Mouse (Mus musculus) thymus, adult 2 months (tissue): ENCODE measurements around the gene Pinlyp. TPM values are rescaled to one million over a fixed set of nuclear protein-coding genes. Genes with fewer than 3 reads are reported as not detected.

Experiments
- DNase-seq: peaks from one replicate; pipeline ENCODE4 v3.0.0; 2021
- H3K27ac ChIP-seq: fragments of 200-500 bp; 2 replicates; pipeline ENCODE4 v1.5.1; 2012; ENCODE audit warnings: low read length, control low read depth; ENCODE audit not compliant: control insufficient read depth, insufficient read depth
- H3K27me3 ChIP-seq: fragments of 200-500 bp; 2 replicates; pipeline ENCODE4 v1.6.1; 2012; ENCODE audit warnings: mild to moderate bottlenecking, low read length, moderate library complexity, mixed read lengths; ENCODE audit not compliant: control insufficient read depth, insufficient read depth
- H3K36me3 ChIP-seq: fragments of 200-500 bp; 2 replicates; pipeline ENCODE4 v1.6.1; 2012; ENCODE audit warnings: mild to moderate bottlenecking, low read length, moderate library complexity; ENCODE audit not compliant: control insufficient read depth, insufficient read depth
- H3K4me1 ChIP-seq: fragments of 200-500 bp; replicated peaks from 2 replicates; pipeline ENCODE4 v1.6.1; 2012; ENCODE audit warnings: low read length; ENCODE audit not compliant: control insufficient read depth, insufficient read depth
- H3K4me3 ChIP-seq: fragments of 200-500 bp; 2 replicates; pipeline ENCODE4 v1.5.1; 2012; ENCODE audit warnings: mild to moderate bottlenecking, low read length, control low read depth, moderate library complexity; ENCODE audit not compliant: control insufficient read depth, insufficient read depth
- CTCF ChIP-seq: fragments of 200-500 bp; IDR thresholded peaks from 2 replicates; pipeline ENCODE4 v1.5.1; 2012; ENCODE audit warnings: mild to moderate bottlenecking, control low read depth, low read length, moderate library complexity, borderline replicate concordance; ENCODE audit not compliant: control insufficient read depth, poor library complexity, insufficient read depth; ENCODE audit errors: extremely low read depth
- POLR2A ChIP-seq: fragments of 200-500 bp; IDR thresholded peaks from 2 replicates; pipeline ENCODE4 v1.6.1; 2012; ENCODE audit warnings: mild to moderate bottlenecking, low read length, control low read depth, moderate library complexity; ENCODE audit not compliant: control insufficient read depth, poor library complexity, insufficient read depth; ENCODE audit errors: extremely low read depth
- WGBS: fragments of 180-500 bp; shearing (Covaris S2); methylation state at CpG from one replicate; pipeline ENCODE4 v1.1.7; 2018; 5-methylcytosine and 5-hydroxymethylcytosine counted together
- polyA plus RNA-seq: library from polyadenylated mRNA; depleted of rRNA; stranded (reverse); fragments of >200 nt; gene quantifications from 2 replicates; pipeline ENCODE4 v1.2.3, GENCODE M21; 2012

Pinlyp gene
- polyA plus RNA-seq, 1 experiment, result 5.4 TPM

- Histone ChIP-seq H3K27ac (no peak overlapping the region), H3K27me3 (no peaks in the 10 kb centered on the region), H3K36me3 (no peaks in the 10 kb centered on the region), H3K4me3 (peak overlapping the region; percentile 87), H3K4me1 (peaks cover 12% of the 10 kb centered on the region)
- WGBS, result 36% methylated on average over 13 of the region's 13 CpGs
- no peak for DNase-seq
- TF ChIP-seq POLR2A, result no peak
- TF ChIP-seq CTCF, result no peak
Observed at GRCm38 (mm10) chr7:24547534-24548036, 1.7 kb upstream of the Pinlyp start.

DNA sequence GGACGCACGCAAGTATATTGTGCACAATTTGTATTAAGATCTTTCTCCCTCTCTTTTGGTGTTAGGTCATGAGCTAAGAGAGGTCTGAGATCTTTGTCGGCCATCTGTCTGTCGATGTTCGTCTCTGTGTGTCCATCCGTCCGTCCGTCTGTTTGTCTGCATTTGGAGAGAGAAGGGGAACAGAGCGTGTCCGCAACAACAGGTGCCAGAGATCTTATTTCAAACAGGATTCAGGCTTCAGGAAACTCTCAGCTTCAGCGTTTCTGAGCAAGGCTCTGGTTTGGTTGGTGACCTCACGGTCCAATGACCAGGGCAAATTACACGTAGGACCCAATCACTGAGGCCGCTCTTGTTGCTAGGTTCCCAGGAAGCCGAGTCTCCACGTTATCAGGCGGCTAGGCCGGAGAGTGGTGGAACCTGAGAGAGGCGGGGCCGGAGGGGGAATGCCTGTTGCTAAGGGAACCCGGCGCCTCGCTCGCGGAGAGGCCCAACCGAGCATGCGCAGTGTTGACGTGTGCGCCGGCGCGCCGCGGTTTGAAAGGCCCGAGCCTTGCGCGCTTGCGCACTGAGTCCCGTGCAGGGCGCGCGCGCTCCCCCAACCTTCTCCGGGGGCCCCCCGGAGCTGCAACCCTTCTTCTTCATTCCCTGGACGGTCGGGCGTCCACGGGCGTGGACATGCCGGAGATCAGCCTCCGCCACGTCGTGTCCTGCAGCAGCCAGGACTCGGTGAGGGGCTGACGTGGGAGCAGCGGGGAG is 894 bp upstream of the Pinlyp start:
- no peaks in the 10 kb centered on the region for H3K36me3 ChIP-seq
- peak overlapping the region; percentile 87 for H3K4me3 ChIP-seq
- peak; percentile 29; the same call in 1 of the 2 replicates for TF ChIP-seq POLR2A
- TF ChIP-seq CTCF, result 0 out of 2 replicates have a peak, but pooled peaks have one; percentile 59

GRCm38 (mm10) chr7:24544506-24544905 is 1.4 kb downstream of the Pinlyp start:
- DNase-seq, result no peak
- H3K36me3 ChIP-seq, result no peaks in the 10 kb centered on the region
- H3K27me3 ChIP-seq, result no peaks in the 10 kb centered on the region
- 88% methylated on average over 2 of the region's 2 CpGs for WGBS
- TF ChIP-seq CTCF (no peak), POLR2A (no peak)
- H3K27ac ChIP-seq, result no peak overlapping the region
- peaks cover 12% of the 10 kb centered on the region for H3K4me1 ChIP-seq
- no peak overlapping the region for H3K4me3 ChIP-seq

More for the DNA sequence above, 894 bp upstream of the Pinlyp start:
- Histone ChIP-seq H3K4me1 (peaks cover 12% of the 10 kb centered on the region), H3K27me3 (no peaks in the 10 kb centered on the region), H3K27ac (no peak overlapping the region)
- WGBS, result 1% methylated on average over 57 of the region's 57 CpGs
- DNase-seq, result peak; percentile 98

DNA sequence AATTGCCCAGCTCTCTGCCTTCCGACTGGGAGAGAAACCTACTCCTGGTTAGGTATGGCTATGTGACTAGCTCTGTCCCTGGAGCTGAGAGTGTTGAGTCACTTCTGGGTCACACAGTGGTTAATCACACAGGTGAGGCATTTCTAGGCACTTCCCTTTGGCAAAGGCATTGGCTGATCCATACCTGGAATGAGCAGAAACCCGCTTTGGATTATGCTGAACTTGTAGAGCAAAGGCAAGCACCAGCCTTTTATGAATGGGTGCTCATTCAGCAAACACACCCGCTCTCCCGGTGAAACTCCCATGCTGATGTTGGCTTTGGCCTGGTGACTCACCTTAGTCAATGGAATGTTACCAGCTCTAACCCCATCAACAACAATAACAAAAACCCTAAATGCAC is 6.2 kb downstream of the Pinlyp start:
- TF ChIP-seq POLR2A (no peak), CTCF (no peak)
- 95% methylated on average over 4 of the region's 4 CpGs for WGBS
- no peak overlapping the region for H3K27ac ChIP-seq
- H3K4me1 ChIP-seq, result no peaks in the 10 kb centered on the region
- DNase-seq, result no peak
- no peaks in the 10 kb centered on the region for H3K36me3 ChIP-seq
- H3K27me3 ChIP-seq, result no peaks in the 10 kb centered on the region
- H3K4me3 ChIP-seq, result no peak overlapping the region

GRCm38 (mm10) chr7:24538701-24539100 is 7.2 kb downstream of the Pinlyp start:
- Histone ChIP-seq H3K4me1 (no peaks in the 10 kb centered on the region), H3K27me3 (no peaks in the 10 kb centered on the region), H3K27ac (no peak overlapping the region), H3K36me3 (peaks cover 5% of the 10 kb centered on the region; the same call in 1 of the 2 replicates), H3K4me3 (no peak overlapping the region)
- 85% methylated on average over 5 of the region's 5 CpGs for WGBS
- TF ChIP-seq POLR2A (no peak), CTCF (no peak)
- no peak for DNase-seq

DNA sequence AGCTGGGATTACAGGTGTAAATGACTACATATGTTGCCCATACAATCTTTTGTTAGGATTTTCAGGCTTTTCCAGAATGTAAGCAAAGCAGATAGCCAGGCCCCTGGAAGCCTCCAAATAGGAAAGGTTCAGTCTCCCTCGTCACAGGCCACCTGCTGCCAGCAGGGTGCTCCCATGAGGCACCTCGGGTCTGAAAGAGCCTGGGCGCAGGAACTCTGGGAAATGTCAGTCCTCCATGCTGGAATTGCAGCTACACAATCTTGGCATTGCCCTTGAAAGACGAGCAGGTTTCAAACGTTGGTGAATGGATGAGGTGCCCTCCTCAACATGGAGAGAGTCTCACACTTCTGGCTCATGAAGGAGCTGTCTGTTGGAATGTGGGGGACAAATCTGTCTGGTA is 7.8 kb downstream of the Pinlyp start:
- no peak for TF ChIP-seq CTCF
- no peak for TF ChIP-seq POLR2A
- Histone ChIP-seq H3K27ac (no peak overlapping the region), H3K4me1 (no peaks in the 10 kb centered on the region), H3K27me3 (no peaks in the 10 kb centered on the region), H3K36me3 (peaks cover 7% of the 10 kb centered on the region; the same call in 1 of the 2 replicates), H3K4me3 (no peak overlapping the region)
- 58% methylated on average over 5 of the region's 5 CpGs for WGBS
- no peak for DNase-seq
